Mouse (Mus musculus) heart, adult 2 months (tissue): ENCODE results near the gene Slc17a3. TPM values are rescaled to one million over a fixed set of nuclear protein-coding genes. Genes with fewer than 3 reads are reported as not detected.
A peak's percentile ranks its signal among the peaks of the same experiment; 100 is the strongest.

Experiments used
- DNase-seq, 2 experiments: peaks; one replicate each; pipeline ENCODE4 v3.0.0; 2021
- H3K27ac ChIP-seq: fragments of 200-600 bp; 2 replicates; pipeline ENCODE4 v1.8.1; 2022
- H3K27me3 ChIP-seq: fragments of 200-500 bp; 2 replicates; pipeline ENCODE4 v1.6.1; 2012; ENCODE audit warnings: mild to moderate bottlenecking, low read length, inconsistent platforms, mixed read lengths; ENCODE audit not compliant: control insufficient read depth, insufficient read depth
- H3K36me3 ChIP-seq: fragments of 200-500 bp; 2 replicates; pipeline ENCODE4 v1.6.1; 2012; ENCODE audit warnings: low read length, inconsistent platforms; ENCODE audit not compliant: control insufficient read depth, insufficient read depth
- H3K4me1 ChIP-seq: fragments of 200-500 bp; 2 replicates; pipeline ENCODE4 v1.6.1; 2011; ENCODE audit warnings: low read length; ENCODE audit not compliant: control insufficient read depth, insufficient read depth
- H3K4me3 ChIP-seq: fragments of 200-600 bp; 2 replicates; pipeline ENCODE4 v1.8.1; 2022
- H3K79me2 ChIP-seq: fragments of 200-500 bp; replicated peaks from 2 replicates; pipeline ENCODE4 v1.6.1; 2012; ENCODE audit warnings: mild to moderate bottlenecking, inconsistent platforms, low read length, moderate library complexity, mixed read lengths; ENCODE audit not compliant: control insufficient read depth, insufficient read depth
- H3K9ac ChIP-seq: fragments of 200-500 bp; 2 replicates; pipeline ENCODE4 v1.6.1; 2012; ENCODE audit warnings: low read depth, mild to moderate bottlenecking, control low read depth, inconsistent platforms, low read length, mixed read lengths
- CTCF ChIP-seq: fragments of 200-600 bp; IDR thresholded peaks from 2 replicates; pipeline ENCODE4 v1.8.1; 2022; ENCODE audit warnings: antibody characterized with exemption, mild to moderate bottlenecking, moderate library complexity
- EP300 ChIP-seq: fragments of 200-500 bp; IDR thresholded peaks from 2 replicates; pipeline ENCODE4 v1.6.1; 2011; ENCODE audit warnings: low read depth, low read length, control low read depth; ENCODE audit not compliant: insufficient read depth
- POLR2A ChIP-seq: fragments of 200-500 bp; IDR thresholded peaks from 2 replicates; pipeline ENCODE4 v1.6.1; 2011; ENCODE audit warnings: mild to moderate bottlenecking, low read depth, low read length, control low read depth; ENCODE audit not compliant: insufficient read depth
- WGBS: fragments of 180-500 bp; shearing (Covaris S2); methylation state at CpG from one replicate; pipeline ENCODE4 v1.1.7; 2018; 5-methylcytosine and 5-hydroxymethylcytosine counted together
- intact Hi-C: fragments of 180-260 bp; cut with DNase I; formaldehyde crosslinking; loops from one replicate; pipeline ENCODE4 v1.15.1; 2025
- long read RNA-seq: library from polyadenylated mRNA; stranded (forward); transcript quantifications from one replicate; pipeline ENCODE4 v2.0.0, GENCODE M21; 2021
- polyA plus RNA-seq: library from polyadenylated mRNA; depleted of rRNA; stranded (reverse); fragments of >200 nt; gene quantifications from 2 replicates; pipeline ENCODE4 v1.2.3, GENCODE M21; 2012; rRNA removed
- total RNA-seq, 2 experiments: library from RNA; stranded (reverse); gene quantifications; 2 replicates each; pipeline ENCODE4 v1.2.3; 2021

The Slc17a3 gene
- total RNA-seq (not detected), polyA plus RNA-seq (not detected in 2 replicates)
- long read RNA-seq: 0 reads

DNA sequence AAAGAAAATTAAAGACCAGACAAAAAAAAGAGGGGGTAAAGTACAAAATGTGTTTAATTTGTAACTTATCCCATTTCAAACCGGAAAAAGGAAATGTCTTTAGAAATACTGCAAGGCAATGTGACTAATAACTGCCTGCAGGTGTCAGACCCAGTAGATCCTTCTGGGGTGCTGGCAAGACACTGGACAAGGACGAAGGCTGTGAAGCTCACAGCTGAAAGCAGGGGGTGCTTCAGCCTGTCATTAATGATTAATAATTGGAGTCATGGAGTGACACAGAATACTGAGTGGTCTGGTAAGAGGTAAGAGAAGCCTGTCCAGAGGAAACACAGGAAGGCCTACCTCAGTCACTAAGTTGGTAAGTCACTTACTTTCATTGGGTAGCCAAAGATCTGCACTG lies at the start of gene Slc17a3:
TSS of gene Slc17a3 (plus strand) at position 127 of the 400 bp plus-strand sequence.
- H3K27me3 ChIP-seq: no peaks in the 10 kb centered on the region
- DNase-seq: no peak
- H3K9ac ChIP-seq: no peak within 1 kb of the TSS
- no peak within 1 kb of the TSS for H3K4me3 ChIP-seq
- H3K36me3 ChIP-seq: no peaks in the 10 kb centered on the region
- intact Hi-C loops: no loop called here
- H3K27ac ChIP-seq: no peak within 1 kb of the TSS
- TF ChIP-seq POLR2A (no peak), CTCF (no peak), EP300 (no peak)
- H3K79me2 ChIP-seq: no peaks in the 10 kb centered on the region
- H3K4me1 ChIP-seq: no peaks in the 10 kb centered on the region
- WGBS: 79% methylated on average over 2 of the region's 2 CpGs

DNA sequence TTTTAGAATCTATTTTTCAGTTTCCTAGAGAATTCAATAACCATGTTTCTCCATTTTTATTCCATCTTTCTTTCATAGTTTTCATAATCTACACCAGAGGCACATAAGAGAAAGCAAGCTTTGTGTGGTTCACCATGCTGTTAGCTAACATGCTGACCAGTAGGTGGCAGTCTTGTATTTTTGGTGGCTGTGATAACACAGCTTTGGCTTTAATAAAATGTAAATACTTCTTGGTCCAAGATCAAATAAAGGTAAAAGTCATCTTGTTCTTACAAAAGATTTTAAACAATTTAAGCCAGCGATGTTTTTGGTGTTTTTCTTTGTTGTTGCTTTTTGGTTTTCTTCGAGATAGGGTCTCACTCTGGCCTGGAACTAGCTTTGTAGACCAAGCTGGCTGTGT lies 46.7 kb upstream of the Slc17a3 start:
- DNase-seq: peak in 1 of 2 experiments; percentile 8

DNA sequence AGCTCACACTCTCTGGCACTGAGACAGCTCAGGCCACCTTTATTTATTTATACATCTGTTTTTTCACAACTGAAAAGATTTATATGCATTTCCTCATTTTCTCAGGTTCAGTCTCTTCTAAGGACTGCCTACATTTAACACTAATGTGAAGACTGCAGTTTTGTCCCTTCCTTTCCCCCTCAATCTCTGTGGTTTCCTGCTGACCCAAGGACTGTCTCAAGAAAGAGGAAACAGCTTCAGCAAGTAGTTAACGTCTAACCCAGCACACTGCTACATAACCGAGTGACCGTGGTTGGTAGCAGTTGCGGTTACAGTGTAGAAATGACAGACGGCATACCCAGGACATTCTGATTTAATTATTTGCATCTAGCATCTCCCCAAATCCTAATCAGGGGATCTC lies 39.8 kb upstream of the Slc17a3 start:
- no peak for DNase-seq

More for the DNA sequence above, 46.7 kb upstream of the Slc17a3 start:
- Histone ChIP-seq H3K36me3 (no peaks in the 10 kb centered on the region), H3K4me1 (no peaks in the 10 kb centered on the region), H3K4me3 (no peak overlapping the region), H3K9ac (no peak overlapping the region), H3K27me3 (no peaks in the 10 kb centered on the region), H3K79me2 (no peaks in the 10 kb centered on the region), H3K27ac (no peak overlapping the region)
- TF ChIP-seq POLR2A: no peak
- peak; percentile 93; the same call in 1 of the 2 replicates for TF ChIP-seq CTCF
- TF ChIP-seq EP300: no peak
- WGBS: 41% methylated on average over 2 of the region's 2 CpGs
- intact Hi-C loops: loop anchor here (5.0 kb wide), 1 partner anchor 505 kb away; no protein-coding TSS in a partner anchor

DNA sequence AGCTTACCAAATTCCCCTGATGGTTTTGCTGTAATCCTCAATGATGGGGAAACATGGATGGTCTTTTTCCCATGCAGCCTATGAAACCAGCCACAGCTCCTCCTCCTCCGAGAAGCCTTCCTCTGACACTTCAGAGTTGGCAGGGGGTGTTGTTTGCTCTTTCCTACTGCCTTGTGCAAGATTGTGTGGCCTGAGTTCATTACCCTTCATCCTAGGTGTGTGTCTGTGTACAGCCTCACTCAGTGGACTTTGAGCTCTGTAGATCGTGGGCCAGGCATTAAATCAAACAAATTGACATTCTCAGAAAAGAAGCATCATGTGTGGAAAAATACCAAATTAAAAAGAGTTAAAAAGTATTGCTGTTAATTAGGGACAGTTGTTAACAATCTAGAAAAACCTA lies 34.7 kb upstream of the Slc17a3 start:
- Histone ChIP-seq H3K4me3 (no peak overlapping the region), H3K36me3 (no peaks in the 10 kb centered on the region), H3K4me1 (no peaks in the 10 kb centered on the region), H3K27me3 (no peaks in the 10 kb centered on the region), H3K79me2 (no peaks in the 10 kb centered on the region), H3K9ac (no peak overlapping the region), H3K27ac (no peak overlapping the region)
- TF ChIP-seq POLR2A (no peak), CTCF (no peak)
- no peak for DNase-seq
- WGBS: 80% methylated on average over 2 of the region's 2 CpGs
- intact Hi-C loops: no loop called here

More for the DNA sequence above, 39.8 kb upstream of the Slc17a3 start:
- no peak overlapping the region for H3K27ac ChIP-seq
- H3K27me3 ChIP-seq: no peaks in the 10 kb centered on the region
- TF ChIP-seq POLR2A (no peak), CTCF (no peak), EP300 (no peak)
- no peaks in the 10 kb centered on the region for H3K36me3 ChIP-seq
- WGBS: 68% methylated on average over 5 of the region's 5 CpGs
- H3K9ac ChIP-seq: no peak overlapping the region
- no peaks in the 10 kb centered on the region for H3K79me2 ChIP-seq
- no peaks in the 10 kb centered on the region for H3K4me1 ChIP-seq
- no peak overlapping the region for H3K4me3 ChIP-seq
- intact Hi-C loops: no loop called here

DNA sequence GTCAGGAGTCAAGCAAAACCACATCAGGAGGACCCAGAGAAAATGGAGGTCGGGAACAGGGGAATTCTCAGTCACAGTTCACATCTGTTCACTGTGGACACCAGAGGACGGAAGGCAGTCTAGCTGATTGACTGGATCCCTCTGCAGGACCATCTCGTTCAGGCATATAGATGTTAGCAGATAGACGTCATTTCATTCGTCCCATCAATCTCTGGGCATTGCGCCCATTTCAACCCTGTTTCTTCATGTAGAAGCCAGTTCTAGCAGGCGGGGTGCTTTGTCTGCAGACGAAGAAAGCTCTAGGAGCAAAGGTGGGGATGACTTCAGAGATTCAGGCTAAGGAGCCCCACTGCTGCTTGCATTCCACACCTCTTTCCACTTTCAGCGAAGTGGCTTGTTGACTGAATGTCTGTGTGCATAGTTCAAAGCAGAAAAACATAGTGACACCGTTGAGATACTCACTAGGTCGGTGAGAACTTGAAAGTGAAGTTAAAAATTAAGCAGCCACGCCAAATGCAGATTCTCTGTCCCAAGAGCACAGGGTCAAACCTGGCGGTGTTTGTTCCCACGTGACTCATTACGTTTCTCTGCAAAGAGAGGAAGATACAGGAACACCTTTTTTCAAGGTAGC lies 32.7 kb upstream of the Slc17a3 start, which contains the start of gene Slc17a2:
TSS of gene Slc17a2 (plus strand) at position 572 of the 631 bp plus-strand sequence.
- no peaks in the 10 kb centered on the region for H3K79me2 ChIP-seq
- H3K27ac ChIP-seq: no peak within 1 kb of the TSS
- H3K4me1 ChIP-seq: no peaks in the 10 kb centered on the region
- H3K9ac ChIP-seq: no peak within 1 kb of the TSS
- no peak for DNase-seq
- H3K36me3 ChIP-seq: no peaks in the 10 kb centered on the region
- 80% methylated on average over 15 of the region's 15 CpGs for WGBS
- no peak within 1 kb of the TSS for H3K4me3 ChIP-seq
- intact Hi-C loops: no loop called here
- no peaks in the 10 kb centered on the region for H3K27me3 ChIP-seq
- TF ChIP-seq CTCF (no peak), POLR2A (no peak)

DNA sequence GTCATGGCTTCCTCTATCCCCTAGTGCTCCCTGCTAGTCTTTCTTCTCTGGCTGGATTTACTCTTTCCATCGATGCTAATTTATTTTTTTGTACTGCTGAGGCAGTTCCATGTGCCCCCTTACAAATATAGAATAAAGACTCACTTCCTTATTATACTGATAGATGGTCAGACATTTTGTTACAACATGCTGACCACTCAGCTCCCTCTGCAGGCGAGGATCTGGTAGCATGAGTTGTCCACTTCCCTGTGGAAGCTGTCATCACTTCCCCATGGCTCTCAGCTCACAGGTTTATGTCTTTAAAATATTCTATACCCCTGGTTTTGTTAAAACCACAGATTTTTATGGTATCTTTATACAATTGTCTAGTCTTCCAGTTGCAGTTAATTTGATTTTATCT lies 23.1 kb upstream of the Slc17a3 start:
- Histone ChIP-seq H3K4me3 (no peak overlapping the region), H3K36me3 (no peaks in the 10 kb centered on the region), H3K27me3 (no peaks in the 10 kb centered on the region), H3K79me2 (no peaks in the 10 kb centered on the region), H3K9ac (no peak overlapping the region), H3K4me1 (no peaks in the 10 kb centered on the region), H3K27ac (no peak overlapping the region)
- TF ChIP-seq CTCF (0 out of 2 replicates have a peak, but pooled peaks have one; percentile 9), POLR2A (no peak), EP300 (no peak)
- no peak for DNase-seq
- WGBS: 70% methylated on average over 2 of the region's 2 CpGs
- intact Hi-C loops: no loop called here
